Mouse (Mus musculus) liver, embryonic 14.5 days (tissue): ENCODE measurements around the gene Klf16.
A peak's percentile ranks its signal among the peaks of the same experiment; 100 is the strongest.

ENCODE experiments used
- CTCF ChIP-seq: IDR thresholded peaks from 2 replicates; pipeline ENCODE4 v1.5.1; 2016; ENCODE audit warnings: antibody characterized with exemption, low read depth, control low read depth
- EP300 ChIP-seq: IDR thresholded peaks from 2 replicates; pipeline ENCODE4 v1.6.1; 2016; ENCODE audit warnings: antibody characterized with exemption, low read depth

DNA sequence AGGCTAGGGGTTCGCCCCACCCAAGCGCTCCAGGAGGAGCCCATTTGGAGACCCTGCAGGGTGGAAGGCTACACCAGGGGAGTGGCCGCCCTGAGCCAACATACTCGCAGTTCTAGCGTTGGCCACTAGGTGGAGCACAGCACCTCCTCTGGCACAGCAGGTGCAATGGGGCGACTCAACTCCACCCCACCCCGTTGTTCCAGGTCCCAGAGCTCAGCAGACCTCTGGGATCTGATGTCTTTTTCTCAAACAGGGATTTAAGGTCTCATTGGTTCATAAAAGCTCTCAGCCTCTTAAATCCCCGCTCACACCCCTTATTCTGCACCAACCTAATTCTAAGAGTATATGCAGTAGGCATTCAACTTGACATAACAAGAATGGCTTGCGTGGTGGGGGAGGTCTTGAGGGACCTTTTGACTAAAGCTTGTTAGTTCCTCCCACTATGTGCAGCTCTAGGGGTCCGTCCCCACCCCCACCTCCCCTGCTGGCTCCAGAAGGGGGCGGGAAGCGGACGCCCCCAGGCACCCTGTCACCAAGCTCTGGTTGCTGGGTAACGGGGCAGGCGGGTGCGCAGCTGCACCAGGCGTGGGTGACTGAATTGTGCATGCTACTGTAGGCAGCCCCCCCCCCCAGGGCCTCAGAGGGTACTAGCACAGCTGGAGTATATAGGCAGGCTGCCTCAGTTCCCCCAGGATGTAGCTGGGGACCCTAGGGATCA is 10.6 kb downstream of the Klf16 start:
- TF ChIP-seq CTCF (peak; percentile 99), EP300 (no peak)
